In the genomic region with DNA sequence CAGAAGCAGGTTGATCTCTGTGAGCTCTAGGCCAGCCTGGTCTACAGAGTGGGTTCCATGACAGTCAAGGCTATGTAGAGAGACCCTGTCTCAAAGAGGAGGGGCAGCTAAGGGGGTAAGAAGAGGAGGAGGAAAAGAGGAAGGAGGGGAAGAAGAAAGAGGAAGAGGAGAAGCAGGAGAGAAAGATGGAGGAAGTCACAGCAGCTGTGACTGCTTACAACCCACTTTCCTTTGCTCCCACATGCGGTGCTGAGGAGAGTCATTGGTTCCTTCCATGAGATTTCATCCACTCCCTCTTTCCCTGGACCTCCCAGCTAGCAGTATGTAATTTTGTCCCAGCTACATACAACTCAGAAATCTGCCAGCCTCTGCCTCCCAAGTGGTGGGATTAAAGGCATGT, we compare ENCODE assay signal across 14 mouse cellular contexts.
"Had no signal": no experiment of that assay in that cellular context is flagged by ENCODE, and none has a peak within 500 bp of the region (broad histone marks: within the 10 kb centered on the region; RNA-seq: fewer than 3 reads in every experiment).

No protein-coding gene starts in this region.

- H3K4me1 ChIP-seq: midbrain, embryonic 13.5 days; midbrain, embryonic 15.5 days; neural tube, embryonic 12.5 days; stomach, embryonic 15.5 days had no signal

- H3K4me3 ChIP-seq: megakaryocyte, embryonic 14.5 days; midbrain, embryonic 13.5 days; midbrain, embryonic 15.5 days; neural tube, embryonic 12.5 days; stomach, embryonic 15.5 days had no signal

- H3K9me3 ChIP-seq: megakaryocyte, embryonic 14.5 days; midbrain, embryonic 13.5 days; midbrain, embryonic 15.5 days; neural tube, embryonic 12.5 days; stomach, embryonic 15.5 days had no signal

- ATAC-seq: midbrain, embryonic 13.5 days; midbrain, embryonic 15.5 days had no signal

- H3K36me3 ChIP-seq: midbrain, embryonic 13.5 days; midbrain, embryonic 15.5 days; neural tube, embryonic 12.5 days; stomach, embryonic 15.5 days had no signal

- H3K27ac ChIP-seq: midbrain, embryonic 13.5 days; midbrain, embryonic 15.5 days; neural tube, embryonic 12.5 days; stomach, embryonic 15.5 days; stomach, postnatal 0 days had no signal

- H3K27me3 ChIP-seq: megakaryocyte, embryonic 14.5 days; midbrain, embryonic 13.5 days; midbrain, embryonic 15.5 days; neural tube, embryonic 12.5 days; stomach, embryonic 15.5 days had no signal

- DNase-seq: lung, adult 18-20 months; lung, embryonic 14.5 days; lung, postnatal 10 days; lung, postnatal 4 days; right cerebral cortex, postnatal 14 days; thymus, adult 2 months; thymus, postnatal 25 days; thymus, postnatal 4 days had no signal
